Mouse (Mus musculus) kidney, postnatal 4 days (tissue): ENCODE measurements around the gene Tasp1.
"Not testable (repeated sequence)": the region's sequence is repeated elsewhere in the genome, so short reads cannot be mapped to it uniquely, and the experiment has no call there.

Experiments
- DNase-seq, 2 experiments: peaks; one replicate each; pipeline ENCODE4 v3.0.0; 2021; ENCODE audit warnings: mixed read lengths in 2 of 2

The Tasp1 gene

GRCm38 (mm10) chr2:140051607-140052126 is 14.9 kb downstream of the Tasp1 start:
- DNase-seq, result no peak

- no peak for DNase-seq
Measured at GRCm38 (mm10) chr2:140042522-140043131, 24.0 kb downstream of the Tasp1 start.

DNA sequence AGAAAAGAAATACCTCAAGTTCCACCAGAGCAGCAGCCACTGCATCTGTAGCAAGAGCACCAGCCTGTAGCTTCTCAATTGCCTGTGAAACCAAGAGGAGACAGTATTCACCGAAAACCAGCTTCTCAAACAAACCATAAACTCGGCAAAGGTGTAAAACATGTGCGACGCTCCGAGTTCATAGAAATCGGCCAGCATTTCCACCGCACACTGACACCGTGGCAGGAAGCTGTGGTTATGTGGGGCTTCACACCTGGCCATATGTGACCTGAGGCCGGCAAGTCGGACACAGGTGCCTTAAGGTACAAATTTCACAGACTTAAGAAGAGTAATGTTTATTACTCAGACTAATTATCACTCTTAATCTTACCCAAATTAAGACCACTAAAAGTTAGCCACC is 24.5 kb downstream of the Tasp1 start:
- DNase-seq, result no peak

- no peak for DNase-seq
Measured at GRCm38 (mm10) chr2:140037459-140037858, 29.1 kb downstream of the Tasp1 start.

- DNase-seq, result no peak
Measured at GRCm38 (mm10) chr2:140036854-140037253, 29.8 kb downstream of the Tasp1 start.

DNA sequence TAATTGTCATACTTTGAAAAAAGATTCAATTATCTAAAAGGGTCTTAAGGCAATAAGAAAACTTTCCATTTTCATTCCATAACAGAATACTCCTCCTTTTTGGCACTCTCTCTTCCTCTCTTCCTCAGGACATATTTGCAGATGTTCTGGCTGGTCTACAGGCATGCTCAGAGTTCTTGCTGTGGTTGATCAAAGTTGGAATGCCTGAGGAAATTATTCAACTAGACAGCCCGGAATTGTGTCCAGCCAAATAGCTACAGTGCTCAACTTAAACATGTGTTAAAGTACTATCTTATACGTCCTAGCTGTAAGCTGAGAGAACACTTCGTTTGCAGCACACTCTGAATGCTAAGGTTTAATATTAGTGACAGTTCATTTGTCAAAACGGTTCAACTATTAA is 41.7 kb downstream of the Tasp1 start:
- peak; percentile 1 to 3 for DNase-seq

GRCm38 (mm10) chr2:140007406-140007805 is 59.2 kb downstream of the Tasp1 start:
- DNase-seq, result no peak

- DNase-seq, result no peak
Measured at GRCm38 (mm10) chr2:139998170-139998569, 68.4 kb downstream of the Tasp1 start.

- DNase-seq, result peak in 1 of 2 experiments; percentile 2
Measured at GRCm38 (mm10) chr2:139989907-139990306, 76.7 kb downstream of the Tasp1 start.

- no peak for DNase-seq
Measured at GRCm38 (mm10) chr2:139967451-139967850, 99.2 kb downstream of the Tasp1 start.

GRCm38 (mm10) chr2:139966288-139966687 is 100.3 kb downstream of the Tasp1 start:
- DNase-seq, result peak; percentile 63 to 69

DNA sequence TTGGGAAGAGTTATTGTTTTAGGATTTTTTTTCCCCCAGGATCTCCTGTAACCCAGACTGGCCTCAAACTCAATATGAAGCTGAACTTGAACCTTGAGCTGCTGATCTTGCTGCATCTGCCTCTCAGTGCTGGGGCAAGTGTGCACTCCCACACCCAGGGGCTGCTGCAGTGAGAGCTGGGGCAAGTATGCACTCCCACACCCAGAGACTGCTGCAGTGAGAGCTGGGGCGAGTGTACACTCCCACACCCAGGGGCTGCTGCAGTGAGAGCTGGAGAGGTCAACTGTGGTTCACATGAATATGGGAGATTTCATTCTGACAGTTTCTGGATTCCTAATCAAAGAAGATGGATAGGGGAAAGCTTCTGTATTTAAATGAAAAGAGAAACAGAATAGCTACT is 117.8 kb downstream of the Tasp1 start:
- DNase-seq, result no peak

GRCm38 (mm10) chr2:139937581-139937980 is 129.0 kb downstream of the Tasp1 start:
- DNase-seq, result no peak

- DNase-seq, result no peak
Measured at GRCm38 (mm10) chr2:139934577-139934976, 132.0 kb downstream of the Tasp1 start.

- no peak for DNase-seq
Measured at GRCm38 (mm10) chr2:139934033-139934572, 132.5 kb downstream of the Tasp1 start.

GRCm38 (mm10) chr2:139932211-139932610 is 134.4 kb downstream of the Tasp1 start:
- DNase-seq, result no peak

DNA sequence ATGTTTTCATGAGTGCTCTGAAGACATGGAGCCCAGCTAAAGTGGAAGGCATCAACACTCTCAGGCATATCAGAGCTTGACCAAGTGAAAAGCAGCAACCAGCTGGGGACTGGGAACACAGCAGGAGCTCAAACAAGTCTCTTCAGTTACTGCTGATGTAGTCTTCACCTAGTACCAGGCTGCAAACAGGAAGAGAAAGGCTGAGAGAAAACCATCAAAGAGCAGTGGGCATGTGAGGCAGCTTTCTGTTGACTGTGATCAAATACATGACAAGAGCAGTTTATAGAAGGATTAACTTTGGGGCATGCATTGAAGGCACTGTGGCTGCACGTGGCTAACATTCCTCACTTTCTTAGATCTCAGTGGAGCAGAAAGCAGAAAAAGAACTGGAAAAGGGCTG is 141.7 kb downstream of the Tasp1 start:
- DNase-seq, result peak in 1 of 2 experiments; percentile 3

DNA sequence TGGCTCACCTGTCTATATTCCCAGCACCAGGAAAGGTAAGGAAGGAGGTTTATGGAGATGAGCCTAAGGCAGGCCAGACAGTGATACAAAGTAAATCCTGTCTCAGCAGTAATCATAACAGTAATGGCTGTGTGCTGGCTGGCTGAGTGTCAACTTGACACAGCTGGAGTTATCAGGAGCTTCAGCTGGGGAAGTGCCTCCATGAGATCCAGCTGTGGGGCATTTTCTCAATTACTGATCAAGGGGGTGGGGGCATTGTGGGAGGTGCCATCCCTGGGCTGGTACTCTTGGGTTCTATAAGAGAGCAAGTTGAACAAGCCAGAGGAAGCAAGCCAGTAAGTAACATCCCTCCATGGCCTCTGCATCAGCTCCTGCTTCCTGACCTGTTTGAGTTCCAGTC is 145.2 kb downstream of the Tasp1 start:
- DNase-seq, result not testable (repeated sequence)

DNA sequence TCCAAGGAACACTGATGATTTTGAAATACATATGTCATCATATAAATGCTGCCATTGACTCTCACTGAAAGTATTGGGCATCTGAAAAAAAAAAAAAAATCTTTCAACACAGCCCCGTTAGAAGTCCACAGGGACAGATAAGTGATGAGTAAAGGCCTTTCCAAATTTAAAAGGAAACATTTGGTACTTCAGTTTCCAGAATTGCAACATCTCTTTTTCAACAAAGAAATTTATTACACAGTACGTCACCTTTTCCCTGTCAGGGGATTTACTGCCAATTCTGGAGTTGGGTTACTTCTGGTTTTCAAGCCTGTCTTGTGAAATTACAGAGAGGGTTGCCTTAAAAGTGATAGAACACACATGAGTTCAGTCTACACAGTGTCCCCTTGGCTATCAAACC is 146.8 kb downstream of the Tasp1 start:
- no peak for DNase-seq

DNA sequence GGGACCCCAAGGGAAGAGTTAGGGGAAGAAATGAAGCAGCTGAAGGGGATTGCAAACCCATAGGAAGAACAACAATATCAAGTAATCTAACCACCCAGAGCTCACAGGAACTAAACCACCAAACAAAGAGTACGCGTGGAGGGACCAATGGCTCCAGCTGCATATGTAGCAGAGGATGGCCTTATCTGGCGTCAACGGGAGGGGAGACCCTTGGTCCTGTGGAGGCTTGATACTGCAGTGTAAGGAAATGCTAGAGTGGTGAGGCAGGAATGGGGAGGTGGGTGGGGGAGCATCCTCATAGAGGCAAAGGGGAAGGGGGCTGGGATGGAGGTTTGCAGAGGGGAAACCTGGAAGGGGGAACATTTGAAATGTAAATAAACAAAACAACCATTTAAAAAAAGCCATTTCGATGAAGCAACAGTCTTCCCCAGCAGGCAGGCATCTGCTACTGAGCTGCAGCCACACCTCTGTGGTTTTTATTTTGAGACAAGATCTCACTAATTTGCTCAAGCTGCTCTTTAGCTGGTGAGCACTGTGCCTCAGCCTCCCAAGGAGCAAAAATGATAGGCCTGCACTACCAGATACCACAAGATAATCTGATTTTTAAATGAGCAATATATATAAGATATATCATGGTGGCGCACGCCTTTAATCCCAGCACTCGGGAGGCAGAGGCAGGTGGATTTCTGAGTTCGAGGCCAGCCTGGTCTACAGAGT is 160.0 kb downstream of the Tasp1 start:
- DNase-seq, result no peak

- DNase-seq, result no peak
Measured at GRCm38 (mm10) chr2:139891405-139892089, 175.1 kb downstream of the Tasp1 start.

DNA sequence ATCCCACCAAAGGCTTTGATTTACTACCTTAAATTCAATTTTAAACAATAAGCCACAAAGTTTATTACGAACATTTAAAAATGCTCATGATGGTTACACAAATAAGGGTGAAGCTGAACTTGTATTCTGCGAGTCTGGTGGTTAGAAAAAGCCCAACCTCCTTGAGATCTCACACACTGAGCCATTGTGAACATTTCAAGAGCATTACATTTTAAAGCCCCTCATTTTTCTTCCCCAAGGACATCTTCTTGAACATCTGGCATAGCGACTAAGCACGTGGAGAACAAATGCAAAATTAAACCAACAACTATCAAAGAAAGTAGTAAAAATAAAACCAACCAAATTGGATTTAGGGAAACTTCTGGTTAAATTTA is 182.4 kb downstream of the Tasp1 start:
- no peak for DNase-seq

DNA sequence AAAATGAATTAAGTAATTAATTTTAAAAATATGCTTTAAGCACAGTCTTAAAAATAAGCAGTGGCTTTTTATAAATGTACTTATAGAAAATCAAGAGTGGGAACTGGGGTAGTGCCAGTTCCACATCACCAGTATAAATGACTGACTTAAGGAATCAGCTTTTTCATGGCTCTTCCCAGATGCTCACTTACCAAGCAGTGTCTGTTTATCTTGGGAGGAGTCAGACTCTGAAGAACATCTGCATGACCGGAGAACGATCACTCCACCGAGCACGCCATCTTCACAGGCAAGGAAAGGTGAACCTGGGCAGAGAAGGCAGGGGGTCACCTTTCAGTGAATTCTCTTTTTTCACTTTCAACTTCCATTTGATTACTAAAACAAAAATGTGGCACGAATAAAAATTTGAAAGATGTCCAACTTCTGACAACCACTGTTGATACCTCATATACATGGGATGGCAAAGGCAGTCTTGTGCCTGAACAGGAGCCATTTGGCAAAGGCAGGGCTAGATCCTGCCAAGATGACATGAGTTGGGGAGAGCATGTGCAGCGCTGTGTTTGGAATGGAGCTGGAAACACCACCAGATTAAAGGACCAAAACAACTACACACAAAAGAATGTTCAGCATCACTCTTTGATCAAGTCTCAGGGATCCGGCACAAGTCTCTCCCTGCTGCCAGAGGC is 182.9 kb downstream of the Tasp1 start:
- no peak for DNase-seq
